ENCODE assay signal across 18 mouse cellular contexts in the genomic region with DNA sequence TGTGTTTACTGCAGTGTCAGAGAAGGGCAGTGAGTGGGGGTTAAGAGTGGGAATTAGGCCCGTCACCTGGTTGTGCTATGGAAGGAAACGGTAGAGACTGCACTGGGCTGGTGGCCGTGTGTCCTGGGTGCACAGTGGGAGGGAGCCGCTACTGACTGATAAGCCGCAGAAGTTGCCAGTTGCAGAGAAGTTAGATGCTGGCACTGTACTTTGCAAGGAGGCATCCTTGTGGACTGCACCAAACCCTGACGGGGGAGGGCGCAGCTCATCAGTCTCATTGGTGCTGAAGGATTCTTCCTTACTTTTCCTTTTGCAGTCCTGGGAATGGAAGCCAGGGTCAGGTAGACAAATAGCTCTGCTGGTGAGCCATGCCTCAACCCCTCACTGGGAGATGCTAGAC. TPM values are rescaled to one million over a fixed set of nuclear protein-coding genes. Genes with fewer than 3 reads are reported as not detected.
DNase-seq lines count a peak whose midpoint lies in the region; ATAC-seq and TF ChIP-seq lines count a peak whose summit lies in the region.
"Had no signal": no experiment of that assay in that cellular context is flagged by ENCODE, and none has a peak within 500 bp of the region (broad histone marks: within the 10 kb centered on the region; RNA-seq: fewer than 3 reads in every experiment).

No protein-coding gene starts in this region.

- H3K9me3 ChIP-seq in embryonic facial prominence, embryonic 12.5 days: no peaks in the 10 kb centered on the region
- H3K9me3 ChIP-seq in embryonic facial prominence, embryonic 10.5 days: no peaks in the 10 kb centered on the region; the same call in 1 of the 2 replicates
- no peaks in the 10 kb centered on the region for H3K9me3 ChIP-seq in kidney, embryonic 16.5 days (ENCODE audit: low read length)
- H3K9me3 ChIP-seq in lung, postnatal 0 days (ENCODE audit: low read length): no peaks in the 10 kb centered on the region
- H3K9me3 ChIP-seq: G1E; lung, embryonic 15.5 days; megakaryocyte, embryonic 14.5 days; midbrain, embryonic 15.5 days; stomach, embryonic 15.5 days had no signal

- TF ChIP-seq CTCF in lung, postnatal 0 days (IDR thresholded peaks at IDR 0.05): no peak

- no peak for DNase-seq in embryonic facial prominence, embryonic 10.5 days (ENCODE audit: low spot score)
- DNase-seq in kidney, adult 18-20 months: no peak
- no peak for DNase-seq in lung, postnatal 0 days (ENCODE audit: low spot score)
- DNase-seq in lung, postnatal 14 days: no peak
- peak; percentile 69 for DNase-seq in testis, postnatal 14 days (ENCODE audit: low spot score)
- no peak for DNase-seq in heart, postnatal 36 days
- DNase-seq: heart, postnatal 4 days; right cerebral cortex, postnatal 14 days; spleen, adult 18-20 months had no signal

- H3K4me2 ChIP-seq in embryonic facial prominence, embryonic 12.5 days (replicated peaks): no peak overlapping the region
- no peak overlapping the region; the same call in 1 of the 2 replicates for H3K4me2 ChIP-seq in kidney, embryonic 16.5 days (replicated peaks; ENCODE audit: low read depth, low read length)
- H3K4me2 ChIP-seq in lung, postnatal 0 days (replicated peaks; ENCODE audit: low read depth, low read length): no peak overlapping the region
- H3K4me2 ChIP-seq: liver, embryonic 11.5 days; lung, embryonic 15.5 days; midbrain, embryonic 15.5 days; stomach, embryonic 15.5 days had no signal

- H3K36me3 ChIP-seq in embryonic facial prominence, embryonic 12.5 days: peaks cover 57% of the 10 kb centered on the region
- H3K36me3 ChIP-seq in embryonic facial prominence, embryonic 10.5 days (replicated peaks): peaks cover 73% of the 10 kb centered on the region
- H3K36me3 ChIP-seq in kidney, embryonic 16.5 days (ENCODE audit: insufficient read depth, low read length): peaks cover 49% of the 10 kb centered on the region
- H3K36me3 ChIP-seq in lung, postnatal 0 days (ENCODE audit: insufficient read depth, low read length): peaks cover 9% of the 10 kb centered on the region; the same call in 1 of the 2 replicates

- no peak for ATAC-seq in embryonic facial prominence, embryonic 12.5 days (ENCODE audit: insufficient number of reproducible peaks, insufficient read depth, low FRiP score, low TSS enrichment)
- no peak for ATAC-seq in kidney, embryonic 16.5 days (ENCODE audit: low FRiP score, low TSS enrichment)
- ATAC-seq in lung, postnatal 0 days: no peak
- ATAC-seq: midbrain, embryonic 15.5 days had no signal

- 0 out of 2 replicates have a peak overlapping the region, but pooled peaks have one; percentile 2 for H3K9ac ChIP-seq in embryonic facial prominence, embryonic 12.5 days
- no peak overlapping the region for H3K9ac ChIP-seq in kidney, embryonic 16.5 days (replicated peaks; ENCODE audit: low read length)
- H3K9ac ChIP-seq in lung, postnatal 0 days (replicated peaks; ENCODE audit: low read depth): no peak overlapping the region
- H3K9ac ChIP-seq: lung, embryonic 15.5 days; midbrain, embryonic 15.5 days; stomach, embryonic 15.5 days had no signal

- intact Hi-C loops in heart, postnatal 36 days (cut with DNase I): no loop called here

- no peak for TF ChIP-seq EP300 in lung, postnatal 0 days (IDR thresholded peaks at IDR 0.05)

- WGBS in embryonic facial prominence, embryonic 12.5 days: 93% methylated on average over 7 of the region's 7 CpGs
- 89% methylated on average over 7 of the region's 7 CpGs for WGBS in embryonic facial prominence, embryonic 10.5 days
- 85% methylated on average over 7 of the region's 7 CpGs for WGBS in kidney, embryonic 16.5 days
- WGBS in lung, postnatal 0 days: 83% methylated on average over 7 of the region's 7 CpGs

- no peak overlapping the region for H3K27ac ChIP-seq in embryonic facial prominence, embryonic 12.5 days
- H3K27ac ChIP-seq in embryonic facial prominence, embryonic 10.5 days (replicated peaks): no peak overlapping the region
- H3K27ac ChIP-seq in kidney, embryonic 16.5 days (ENCODE audit: low read length): peak overlapping the region; percentile 91
- peak overlapping the region; percentile 43; the same call in 1 of the 2 replicates for H3K27ac ChIP-seq in lung, postnatal 0 days (ENCODE audit: low read length)
- H3K27ac ChIP-seq: lung, embryonic 15.5 days; midbrain, embryonic 15.5 days; stomach, embryonic 15.5 days had no signal

- no peaks in the 10 kb centered on the region for H3K27me3 ChIP-seq in embryonic facial prominence, embryonic 12.5 days
- H3K27me3 ChIP-seq in embryonic facial prominence, embryonic 10.5 days (replicated peaks; ENCODE audit: low read depth, poor library complexity, severe bottlenecking): no peaks in the 10 kb centered on the region
- H3K27me3 ChIP-seq in kidney, embryonic 16.5 days (ENCODE audit: insufficient read depth, low read length): no peaks in the 10 kb centered on the region
- no peaks in the 10 kb centered on the region for H3K27me3 ChIP-seq in lung, postnatal 0 days (replicated peaks; ENCODE audit: insufficient read depth, low read length)
- H3K27me3 ChIP-seq: lung, embryonic 15.5 days; megakaryocyte, embryonic 14.5 days; midbrain, embryonic 15.5 days; stomach, embryonic 15.5 days had no signal

- H3K4me1 ChIP-seq in embryonic facial prominence, embryonic 12.5 days: no peaks in the 10 kb centered on the region
- H3K4me1 ChIP-seq in embryonic facial prominence, embryonic 10.5 days: no peaks in the 10 kb centered on the region
- peaks cover 16% of the 10 kb centered on the region for H3K4me1 ChIP-seq in kidney, embryonic 16.5 days (ENCODE audit: insufficient read depth, low read length)
- H3K4me1 ChIP-seq in lung, postnatal 0 days (ENCODE audit: insufficient read depth, low read depth, low read length): no peaks in the 10 kb centered on the region
- H3K4me1 ChIP-seq: lung, embryonic 15.5 days; midbrain, embryonic 15.5 days; stomach, embryonic 15.5 days had no signal

- no peak overlapping the region for H3K4me3 ChIP-seq in embryonic facial prominence, embryonic 12.5 days
- H3K4me3 ChIP-seq in embryonic facial prominence, embryonic 10.5 days: no peak overlapping the region
- no peak overlapping the region for H3K4me3 ChIP-seq in kidney, embryonic 16.5 days (ENCODE audit: low read length)
- H3K4me3 ChIP-seq in lung, postnatal 0 days (ENCODE audit: low read depth, low read length): no peak overlapping the region
- H3K4me3 ChIP-seq: lung, embryonic 15.5 days; midbrain, embryonic 15.5 days; myocyte; stomach, embryonic 15.5 days had no signal

RNA-seq across cellular contexts. Expression of gene Bcl7b, which starts 6.4 kb away (rescaled TPM):
- 47.5 and 47.7 TPM in 2 replicates for polyA plus RNA-seq in embryonic facial prominence, embryonic 12.5 days (2016; fragmentation: Nextera tagmentation; extraction: Ambion mirVana)
- polyA plus RNA-seq in embryonic facial prominence, embryonic 10.5 days (2016; fragmentation: Nextera tagmentation; extraction: Ambion mirVana): 44.6 and 48.5 TPM in 2 replicates
- 57.6 and 58.2 TPM in 2 replicates for polyA plus RNA-seq in kidney, embryonic 16.5 days (2015; fragmentation: Nextera tagmentation; extraction: Ambion mirVana)
- polyA plus RNA-seq in lung, postnatal 0 days (2015; fragmentation: Nextera tagmentation; extraction: Ambion mirVana): 63.1 and 65.7 TPM in 2 replicates
- total RNA-seq in heart, postnatal 36 days (2021): 10 to 100 TPM; 41.3 to 43.4 TPM

RNA-seq across cellular contexts. Expression of gene Tbl2, which starts 12.2 kb away (rescaled TPM):
- 24.8 and 30.0 TPM in 2 replicates for polyA plus RNA-seq in embryonic facial prominence, embryonic 12.5 days (2016; fragmentation: Nextera tagmentation; extraction: Ambion mirVana)
- 21.3 and 22.2 TPM in 2 replicates for polyA plus RNA-seq in embryonic facial prominence, embryonic 10.5 days (2016; fragmentation: Nextera tagmentation; extraction: Ambion mirVana)
- polyA plus RNA-seq in kidney, embryonic 16.5 days (2015; fragmentation: Nextera tagmentation; extraction: Ambion mirVana): 26.3 and 27.0 TPM in 2 replicates
- 8.7 and 9.5 TPM in 2 replicates for polyA plus RNA-seq in lung, postnatal 0 days (2015; fragmentation: Nextera tagmentation; extraction: Ambion mirVana)
- 10 to 100 TPM; 11.7 to 12.8 TPM for total RNA-seq in heart, postnatal 36 days (2021)

RNA-seq across cellular contexts. Expression of gene Baz1b, which starts 25.4 kb away (rescaled TPM):
- polyA plus RNA-seq in embryonic facial prominence, embryonic 12.5 days (2016; fragmentation: Nextera tagmentation; extraction: Ambion mirVana): 68.7 and 69.0 TPM in 2 replicates
- polyA plus RNA-seq in embryonic facial prominence, embryonic 10.5 days (2016; fragmentation: Nextera tagmentation; extraction: Ambion mirVana): 60.1 and 61.5 TPM in 2 replicates
- polyA plus RNA-seq in kidney, embryonic 16.5 days (2015; fragmentation: Nextera tagmentation; extraction: Ambion mirVana): 33.4 and 35.1 TPM in 2 replicates
- polyA plus RNA-seq in lung, postnatal 0 days (2015; fragmentation: Nextera tagmentation; extraction: Ambion mirVana): 14.6 and 19.2 TPM in 2 replicates
- total RNA-seq in heart, postnatal 36 days (2021): 10 to 100 TPM; 41.4 to 43.0 TPM

Comparison
In these comparisons a context has a peak if more than half of its experiments do, and no peak if none do; other contexts are left out.
1. H3K27ac ChIP-seq: peak in kidney, embryonic 16.5 days (single experiment) and lung, postnatal 0 days (single experiment); none in embryonic facial prominence, embryonic 12.5 days (single experiment) and embryonic facial prominence, embryonic 10.5 days (single experiment).